ENCODE assay signal across 35 mouse cellular contexts in genomic region chr14:100079620-100080019, GRCm38 (mm10).
"Had no signal": no experiment of that assay in that cellular context is flagged by ENCODE, and none has a peak within 500 bp of the region (broad histone marks: within the 10 kb centered on the region; RNA-seq: fewer than 3 reads in every experiment).

No protein-coding gene starts in this region.

- H3K4me1 ChIP-seq: heart, embryonic 12.5 days; heart, embryonic 15.5 days; hindbrain, embryonic 10.5 days; hindbrain, embryonic 12.5 days; intestine, embryonic 15.5 days; kidney, embryonic 15.5 days had no signal

- ATAC-seq: hindbrain, embryonic 16.5 days; hindbrain, postnatal 0 days; inflammation-experienced regulatory T-cells, adult 6 months; intestine, embryonic 15.5 days; intestine, embryonic 16.5 days; intestine, postnatal 0 days had no signal

- H3K27ac ChIP-seq: heart, embryonic 13.5 days; heart, embryonic 15.5 days; hindbrain, embryonic 10.5 days; hindbrain, embryonic 12.5 days; hindbrain, embryonic 13.5 days; hindbrain, embryonic 14.5 days; hindbrain, embryonic 15.5 days; hindbrain, postnatal 0 days; intestine, embryonic 15.5 days; kidney, embryonic 15.5 days; kidney, postnatal 0 days; layer of hippocampus, adult 2 months; left cerebral cortex, adult 2 months had no signal

- H3K9ac ChIP-seq: heart, embryonic 12.5 days; heart, embryonic 13.5 days; heart, embryonic 15.5 days; hindbrain, embryonic 12.5 days; hindbrain, embryonic 13.5 days; hindbrain, embryonic 14.5 days; hindbrain, embryonic 15.5 days; intestine, embryonic 15.5 days; kidney, embryonic 15.5 days had no signal

- H3K27me3 ChIP-seq: heart, embryonic 12.5 days; heart, embryonic 13.5 days; heart, embryonic 15.5 days; hindbrain, embryonic 12.5 days; hindbrain, embryonic 13.5 days; hindbrain, embryonic 15.5 days; intestine, embryonic 15.5 days; kidney, embryonic 15.5 days had no signal

- H3K36me3 ChIP-seq: heart, embryonic 12.5 days; heart, embryonic 13.5 days; heart, embryonic 15.5 days; hindbrain, embryonic 10.5 days; hindbrain, embryonic 12.5 days; hindbrain, embryonic 13.5 days; hindbrain, embryonic 15.5 days; intestine, embryonic 15.5 days; kidney, embryonic 15.5 days had no signal

- H3K4me3 ChIP-seq: heart, embryonic 12.5 days; heart, embryonic 13.5 days; heart, embryonic 15.5 days; hindbrain, embryonic 10.5 days; hindbrain, embryonic 12.5 days; hindbrain, embryonic 13.5 days; hindbrain, embryonic 15.5 days; intestine, embryonic 15.5 days; kidney, embryonic 15.5 days; layer of hippocampus, adult 2 months; left cerebral cortex, adult 2 months had no signal

- DNase-seq: heart, postnatal 10 days; heart, postnatal 14 days; heart, postnatal 36 days; heart, postnatal 4 days; kidney, adult 11 months; kidney, adult 18-20 months; kidney, adult 2 months; kidney, adult 8-10 months; kidney, adult 9 months; kidney, postnatal 10 days; kidney, postnatal 14 days; kidney, postnatal 25 days; kidney, postnatal 36 days; kidney, postnatal 4 days; layer of hippocampus, adult 9-11 months; layer of hippocampus, postnatal 36 days had no signal

- H3K4me2 ChIP-seq: heart, embryonic 11.5 days; heart, embryonic 12.5 days; heart, embryonic 13.5 days; heart, embryonic 15.5 days; hindbrain, embryonic 12.5 days; hindbrain, embryonic 13.5 days; hindbrain, embryonic 14.5 days; hindbrain, embryonic 15.5 days; intestine, embryonic 15.5 days; kidney, embryonic 15.5 days had no signal

- H3K9me3 ChIP-seq: heart, embryonic 12.5 days; heart, embryonic 13.5 days; heart, embryonic 15.5 days; hindbrain, embryonic 10.5 days; hindbrain, embryonic 12.5 days; hindbrain, embryonic 13.5 days; hindbrain, embryonic 15.5 days; intestine, embryonic 15.5 days; kidney, embryonic 15.5 days had no signal
